Mouse (Mus musculus): Measurements from ENCODE around the gene Cdk14. TPM values are rescaled to one million over a fixed set of nuclear protein-coding genes. Genes with fewer than 3 reads are reported as not detected.

Gene Cdk14
- polyA plus RNA-seq, 1 experiment = 2.9 TPM

GRCm38 (mm10) chr5:5301571-5302079 lies 118.5 kb downstream of the Cdk14 start:
- Histone ChIP-seq H3K4me1 (ENCODE audit: control insufficient read depth, insufficient read depth, insufficient read length) (no peaks in the 10 kb centered on the region), H3K27me3 (ENCODE audit: control insufficient read depth, insufficient read depth, low read length) (no peaks in the 10 kb centered on the region), H3K27ac (ENCODE audit: insufficient read depth, low read length) (no peak overlapping the region), H3K36me3 (ENCODE audit: control insufficient read depth, insufficient read depth, low read length) (no peaks in the 10 kb centered on the region), H3K4me3 (ENCODE audit: extremely low read depth, insufficient read depth, insufficient read length) (no peak overlapping the region)
- TF ChIP-seq POLR2A (IDR thresholded peaks at IDR 0.05; ENCODE audit: low read depth, low read length) (no peak), CTCF (IDR thresholded peaks at IDR 0.05; ENCODE audit: extremely low read depth, insufficient read depth, insufficient read length, insufficient replicate concordance) (no peak)
- WGBS = 90% methylated on average over 12 of the region's 12 CpGs
- no peak for DNase-seq (ENCODE audit: low read depth in 1 of 2, low spot score in 2 of 2)

GRCm38 (mm10) chr5:5300998-5301397 lies 119.1 kb downstream of the Cdk14 start:
- H3K27me3 ChIP-seq (ENCODE audit: control insufficient read depth, insufficient read depth, low read length) = no peaks in the 10 kb centered on the region
- WGBS = 46% methylated on average over 2 of the region's 2 CpGs
- H3K4me1 ChIP-seq (ENCODE audit: control insufficient read depth, insufficient read depth, insufficient read length) = no peaks in the 10 kb centered on the region
- no peak for DNase-seq (ENCODE audit: low read depth in 1 of 2, low spot score in 2 of 2)
- no peak overlapping the region for H3K27ac ChIP-seq (ENCODE audit: insufficient read depth, low read length)
- no peaks in the 10 kb centered on the region for H3K36me3 ChIP-seq (ENCODE audit: control insufficient read depth, insufficient read depth, low read length)
- TF ChIP-seq CTCF (IDR thresholded peaks at IDR 0.05; ENCODE audit: extremely low read depth, insufficient read depth, insufficient read length, insufficient replicate concordance) (no peak), POLR2A (IDR thresholded peaks at IDR 0.05; ENCODE audit: low read depth, low read length) (no peak)
- H3K4me3 ChIP-seq (ENCODE audit: extremely low read depth, insufficient read depth, insufficient read length) = no peak overlapping the region

- H3K27me3 ChIP-seq (ENCODE audit: control insufficient read depth, insufficient read depth, low read length) = no peaks in the 10 kb centered on the region
- no peaks in the 10 kb centered on the region for H3K36me3 ChIP-seq (ENCODE audit: control insufficient read depth, insufficient read depth, low read length)
- TF ChIP-seq CTCF (IDR thresholded peaks at IDR 0.05; ENCODE audit: extremely low read depth, insufficient read depth, insufficient read length, insufficient replicate concordance) (no peak), POLR2A (IDR thresholded peaks at IDR 0.05; ENCODE audit: low read depth, low read length) (no peak)
- no peak overlapping the region for H3K4me3 ChIP-seq (ENCODE audit: extremely low read depth, insufficient read depth, insufficient read length)
- no peak for DNase-seq (ENCODE audit: low read depth in 1 of 2, low spot score in 2 of 2)
- no peaks in the 10 kb centered on the region for H3K4me1 ChIP-seq (ENCODE audit: control insufficient read depth, insufficient read depth, insufficient read length)
- WGBS = 84% methylated on average over 1 of the region's 1 CpGs
- no peak overlapping the region for H3K27ac ChIP-seq (ENCODE audit: insufficient read depth, low read length)
Observed at GRCm38 (mm10) chr5:5300290-5300689, 119.8 kb downstream of the Cdk14 start.

GRCm38 (mm10) chr5:5297222-5297621 lies 122.9 kb downstream of the Cdk14 start:
- no peak overlapping the region for H3K4me3 ChIP-seq (ENCODE audit: extremely low read depth, insufficient read depth, insufficient read length)
- no peaks in the 10 kb centered on the region for H3K4me1 ChIP-seq (ENCODE audit: control insufficient read depth, insufficient read depth, insufficient read length)
- H3K36me3 ChIP-seq (ENCODE audit: control insufficient read depth, insufficient read depth, low read length) = no peaks in the 10 kb centered on the region
- no peaks in the 10 kb centered on the region for H3K27me3 ChIP-seq (ENCODE audit: control insufficient read depth, insufficient read depth, low read length)
- H3K27ac ChIP-seq (ENCODE audit: insufficient read depth, low read length) = no peak overlapping the region
- no peak for DNase-seq (ENCODE audit: low read depth in 1 of 2, low spot score in 2 of 2)
- WGBS = 89% methylated on average over 7 of the region's 7 CpGs
- TF ChIP-seq POLR2A (IDR thresholded peaks at IDR 0.05; ENCODE audit: low read depth, low read length) (no peak), CTCF (IDR thresholded peaks at IDR 0.05; ENCODE audit: extremely low read depth, insufficient read depth, insufficient read length, insufficient replicate concordance) (no peak)

- no peak for TF ChIP-seq CTCF (IDR thresholded peaks at IDR 0.05; ENCODE audit: extremely low read depth, insufficient read depth, insufficient read length, insufficient replicate concordance)
- Histone ChIP-seq H3K27me3 (ENCODE audit: control insufficient read depth, insufficient read depth, low read length) (no peaks in the 10 kb centered on the region), H3K4me3 (ENCODE audit: extremely low read depth, insufficient read depth, insufficient read length) (no peak overlapping the region), H3K27ac (ENCODE audit: insufficient read depth, low read length) (no peak overlapping the region), H3K36me3 (ENCODE audit: control insufficient read depth, insufficient read depth, low read length) (no peaks in the 10 kb centered on the region), H3K4me1 (ENCODE audit: control insufficient read depth, insufficient read depth, insufficient read length) (no peaks in the 10 kb centered on the region)
- DNase-seq (ENCODE audit: low read depth in 1 of 2, low spot score in 2 of 2) = no peak
Observed at GRCm38 (mm10) chr5:5296773-5297172, 123.3 kb downstream of the Cdk14 start.

- no peak for TF ChIP-seq POLR2A (IDR thresholded peaks at IDR 0.05; ENCODE audit: low read depth, low read length)
- no peak for TF ChIP-seq CTCF (IDR thresholded peaks at IDR 0.05; ENCODE audit: extremely low read depth, insufficient read depth, insufficient read length, insufficient replicate concordance)
- Histone ChIP-seq H3K4me1 (ENCODE audit: control insufficient read depth, insufficient read depth, insufficient read length) (no peaks in the 10 kb centered on the region), H3K36me3 (ENCODE audit: control insufficient read depth, insufficient read depth, low read length) (no peaks in the 10 kb centered on the region), H3K27ac (ENCODE audit: insufficient read depth, low read length) (no peak overlapping the region), H3K27me3 (ENCODE audit: control insufficient read depth, insufficient read depth, low read length) (no peaks in the 10 kb centered on the region), H3K4me3 (ENCODE audit: extremely low read depth, insufficient read depth, insufficient read length) (no peak overlapping the region)
- WGBS = 88% methylated on average over 8 of the region's 8 CpGs
- DNase-seq (ENCODE audit: low read depth in 1 of 2, low spot score in 2 of 2) = no peak
Observed at GRCm38 (mm10) chr5:5292830-5293542, 127.1 kb downstream of the Cdk14 start.

- H3K4me3 ChIP-seq (ENCODE audit: extremely low read depth, insufficient read depth, insufficient read length) = no peak overlapping the region
- no peak overlapping the region for H3K27ac ChIP-seq (ENCODE audit: insufficient read depth, low read length)
- no peak for TF ChIP-seq POLR2A (IDR thresholded peaks at IDR 0.05; ENCODE audit: low read depth, low read length)
- no peak for TF ChIP-seq CTCF (IDR thresholded peaks at IDR 0.05; ENCODE audit: extremely low read depth, insufficient read depth, insufficient read length, insufficient replicate concordance)
- H3K27me3 ChIP-seq (ENCODE audit: control insufficient read depth, insufficient read depth, low read length) = no peaks in the 10 kb centered on the region
- DNase-seq (ENCODE audit: low read depth in 1 of 2, low spot score in 2 of 2) = no peak
- H3K4me1 ChIP-seq (ENCODE audit: control insufficient read depth, insufficient read depth, insufficient read length) = no peaks in the 10 kb centered on the region
- H3K36me3 ChIP-seq (ENCODE audit: control insufficient read depth, insufficient read depth, low read length) = no peaks in the 10 kb centered on the region
- WGBS = 68% methylated on average over 6 of the region's 6 CpGs
Observed at GRCm38 (mm10) chr5:5291321-5291991, 128.7 kb downstream of the Cdk14 start.

Data from spleen, adult 2 months (tissue).